Mouse (Mus musculus) embryonic facial prominence, embryonic 11.5 days (tissue): ENCODE data around the gene Gstm7. TPM values are rescaled to one million over a fixed set of nuclear protein-coding genes. Genes with fewer than 3 reads are reported as not detected.

Experiments used
- ATAC-seq: fragments of 200-750 bp; cut with Nextera tagmentation; replicated peaks from 2 replicates; pipeline ENCODE4 v1.8.0; 2017; ENCODE audit warnings: low read depth; ENCODE audit not compliant: insufficient number of reproducible peaks, low FRiP score, low TSS enrichment
- DNase-seq: peaks from one replicate; pipeline ENCODE4 v3.0.0-alpha.2; 2015; ENCODE audit warnings: low spot score
- H3K27ac ChIP-seq: fragments of 300-500 bp; sonication (generic); replicated peaks from 2 replicates; pipeline ENCODE4 v1.5.1; 2014; ENCODE audit warnings: mild to moderate bottlenecking, low read depth, low read length, control low read depth
- H3K27me3 ChIP-seq: fragments of 300-500 bp; sonication (generic); 2 replicates; pipeline ENCODE4 v1.6.1; 2014; ENCODE audit warnings: mild to moderate bottlenecking, low read length, moderate library complexity, mixed read lengths; ENCODE audit not compliant: control insufficient read depth, insufficient read depth
- H3K36me3 ChIP-seq: fragments of 300-500 bp; sonication (generic); replicated peaks from 2 replicates; pipeline ENCODE4 v1.6.1; 2014; ENCODE audit warnings: low read depth, mild to moderate bottlenecking, low read length, moderate library complexity, mixed read lengths; ENCODE audit not compliant: control insufficient read depth, insufficient read depth
- H3K4me1 ChIP-seq: fragments of 300-500 bp; sonication (generic); 2 replicates; pipeline ENCODE4 v1.6.1; 2014; ENCODE audit warnings: low read length, mixed read lengths; ENCODE audit not compliant: control insufficient read depth, insufficient read depth
- H3K4me2 ChIP-seq: fragments of 300-500 bp; sonication (generic); 2 replicates; pipeline ENCODE4 v1.6.1; 2014; ENCODE audit warnings: low read depth, mild to moderate bottlenecking, control low read depth, low read length, moderate library complexity
- H3K4me3 ChIP-seq: fragments of 300-500 bp; sonication (generic); 2 replicates; pipeline ENCODE4 v1.5.1; 2014; ENCODE audit warnings: low read depth, low read length, control low read depth
- H3K9ac ChIP-seq: fragments of 300-500 bp; sonication (generic); replicated peaks from 2 replicates; pipeline ENCODE4 v1.6.1; 2014; ENCODE audit warnings: mild to moderate bottlenecking, control low read depth, low read length
- H3K9me3 ChIP-seq: fragments of 300-500 bp; sonication (generic); replicated peaks from 2 replicates; pipeline ENCODE4 v1.6.1; 2016; ENCODE audit warnings: mild to moderate bottlenecking, low read length, inconsistent platforms, mixed read lengths; ENCODE audit not compliant: control insufficient read depth
- WGBS: fragments of 180-500 bp; shearing (Covaris S2); extraction: QIAGEN DNeasy Blood & Tissue Kit; methylation state at CpG from one replicate; pipeline ENCODE4 v1.1.7; 2014; 5-methylcytosine and 5-hydroxymethylcytosine counted together
- polyA plus RNA-seq: library from polyadenylated mRNA; unstranded; fragments of >200 nt; fragmentation: Nextera tagmentation; extraction: Ambion mirVana; gene quantifications from 2 replicates; pipeline ENCODE4 v1.2.1, GENCODE M21; 2014

Gene Gstm7
- polyA plus RNA-seq, 1 experiment from 2014 or later, result 42.0 TPM

DNA sequence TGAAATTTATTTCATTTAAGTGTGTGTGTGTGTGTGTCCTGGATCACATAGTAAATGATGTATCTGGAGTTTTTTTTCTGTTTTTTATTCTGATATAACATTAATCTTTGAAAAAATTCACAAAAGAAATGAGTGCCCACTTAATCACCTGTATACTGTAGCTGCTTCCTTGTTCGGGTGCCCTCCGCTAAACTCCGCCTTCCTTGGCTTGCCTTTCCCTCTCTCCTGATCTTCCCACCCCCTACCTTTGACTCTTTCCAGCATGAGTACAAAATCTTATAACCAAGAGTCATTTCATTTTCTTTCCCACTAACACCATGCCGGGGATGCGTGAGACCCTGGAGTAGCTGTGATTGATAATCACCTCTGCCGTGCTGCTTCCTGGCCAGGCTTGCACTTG lies 511 bp upstream of the Gstm7 start:
- WGBS, result 81% methylated on average over 6 of the region's 6 CpGs
- no peak overlapping the region for H3K9ac ChIP-seq
- DNase-seq (no peak), ATAC-seq (no peak)
- no peak overlapping the region for H3K27ac ChIP-seq
- no peaks in the 10 kb centered on the region for H3K36me3 ChIP-seq
- H3K4me3 ChIP-seq, result no peak overlapping the region
- no peaks in the 10 kb centered on the region for H3K9me3 ChIP-seq
- no peaks in the 10 kb centered on the region for H3K4me1 ChIP-seq
- H3K4me2 ChIP-seq, result no peak overlapping the region
- H3K27me3 ChIP-seq, result no peaks in the 10 kb centered on the region

DNA sequence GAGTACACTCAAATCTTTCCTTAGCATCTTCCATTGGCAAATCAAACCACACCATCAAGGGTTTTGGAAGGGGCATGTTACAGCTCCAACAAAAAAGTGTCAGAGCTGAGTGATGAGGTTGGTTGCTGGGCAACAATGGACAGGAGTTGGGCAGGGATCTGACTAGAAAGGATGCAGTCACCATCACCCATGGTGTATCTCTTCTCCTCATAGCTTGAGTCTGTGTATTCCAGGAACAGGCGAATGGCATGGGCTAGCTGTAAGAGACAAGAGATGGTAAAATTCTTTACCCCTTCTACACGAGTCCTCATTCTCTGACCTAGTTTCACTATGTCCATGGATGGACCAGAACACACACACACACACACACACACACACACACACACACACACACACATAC lies 483 bp downstream of the Gstm7 start:
- H3K36me3 ChIP-seq, result no peaks in the 10 kb centered on the region

DNA sequence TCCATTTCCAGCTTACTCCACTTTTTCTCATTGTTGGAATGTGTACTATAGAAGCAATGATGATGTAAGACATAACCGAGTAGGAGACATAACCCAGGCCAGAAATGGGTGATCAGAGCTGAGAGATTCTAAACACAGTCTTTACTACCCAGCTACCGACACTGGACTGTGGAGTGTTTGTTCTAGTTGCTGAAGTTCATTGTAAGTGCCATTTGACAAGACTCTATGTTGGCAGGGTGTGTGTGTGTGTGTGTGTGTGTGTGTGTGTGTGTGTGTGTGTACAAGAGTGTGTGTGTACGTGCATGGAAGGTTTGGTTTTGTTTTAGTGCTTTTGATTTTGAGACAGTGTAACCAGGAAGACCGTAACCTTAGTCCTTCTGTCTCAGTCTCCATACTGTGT lies 1.9 kb downstream of the Gstm7 start:
- no peak overlapping the region for H3K9ac ChIP-seq
- no peaks in the 10 kb centered on the region for H3K9me3 ChIP-seq
- ATAC-seq (no peak), DNase-seq (no peak)
- H3K27me3 ChIP-seq, result no peaks in the 10 kb centered on the region
- WGBS, result 94% methylated on average over 4 of the region's 4 CpGs
- no peak overlapping the region for H3K4me3 ChIP-seq
- no peak overlapping the region for H3K4me2 ChIP-seq
- no peak overlapping the region for H3K27ac ChIP-seq
- H3K4me1 ChIP-seq, result no peaks in the 10 kb centered on the region
- no peaks in the 10 kb centered on the region for H3K36me3 ChIP-seq

More for the DNA sequence above, 483 bp downstream of the Gstm7 start:
- Histone ChIP-seq H3K27ac (no peak overlapping the region; the same call in 1 of the 2 replicates), H3K4me2 (peak overlapping the region; percentile 34), H3K9ac (peak overlapping the region; percentile 58), H3K9me3 (no peaks in the 10 kb centered on the region), H3K4me3 (peak overlapping the region; percentile 21; the same call in 1 of the 2 replicates), H3K27me3 (no peaks in the 10 kb centered on the region), H3K4me1 (no peaks in the 10 kb centered on the region)
- WGBS, result 85% methylated on average over 2 of the region's 2 CpGs
- DNase-seq (no peak), ATAC-seq (no peak; the same call in 1 of the 2 replicates)

DNA sequence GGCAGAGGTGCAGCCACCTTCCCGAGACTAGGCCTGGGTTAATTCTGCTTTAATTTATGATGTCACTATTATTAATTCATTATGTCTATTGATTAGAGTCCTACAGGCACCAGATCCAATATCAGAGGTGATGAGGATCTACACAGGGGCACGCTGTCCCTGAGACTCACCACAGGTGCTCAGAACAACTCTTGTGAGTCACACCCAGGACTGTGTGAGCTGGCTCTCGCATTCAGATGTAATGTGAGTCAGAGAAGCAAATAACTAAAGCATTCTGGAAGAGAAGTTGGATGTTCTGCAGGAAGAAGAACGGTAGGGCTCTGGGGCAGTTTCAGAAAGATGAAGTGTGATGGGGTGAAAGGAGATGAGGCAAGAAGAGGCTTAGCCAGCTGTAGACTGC lies 2.4 kb downstream of the Gstm7 start:
- WGBS, result 81% methylated on average over 4 of the region's 4 CpGs
- H3K4me3 ChIP-seq, result no peak overlapping the region
- ATAC-seq, result no peak

DNA sequence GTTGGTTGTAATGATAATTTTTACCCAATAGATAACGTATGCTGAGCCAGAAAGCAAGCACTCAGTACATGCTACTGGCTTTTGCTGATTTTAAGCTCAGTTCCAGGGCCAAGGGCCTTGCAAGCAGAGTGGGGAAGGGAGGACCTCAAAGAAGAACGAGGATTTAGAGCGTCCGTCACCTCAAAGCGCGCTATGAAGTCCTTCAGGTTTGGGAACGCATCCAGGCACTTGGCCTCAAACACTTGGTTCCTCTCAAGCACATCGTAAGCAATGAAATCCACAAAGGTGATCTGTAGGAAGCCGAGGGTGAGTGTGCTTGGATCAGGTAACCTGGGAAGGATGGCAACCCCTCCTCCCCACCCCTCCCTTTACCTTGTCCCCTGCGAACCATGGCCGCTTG lies 2.9 kb downstream of the Gstm7 start:
- H3K4me3 ChIP-seq, result no peak overlapping the region
- H3K27me3 ChIP-seq, result no peaks in the 10 kb centered on the region
- ATAC-seq (no peak), DNase-seq (no peak)
- H3K36me3 ChIP-seq, result no peaks in the 10 kb centered on the region
- H3K27ac ChIP-seq, result no peak overlapping the region
- H3K9me3 ChIP-seq, result no peaks in the 10 kb centered on the region
- no peaks in the 10 kb centered on the region for H3K4me1 ChIP-seq
- WGBS, result 88% methylated on average over 11 of the region's 11 CpGs
- H3K9ac ChIP-seq, result no peak overlapping the region
- no peak overlapping the region for H3K4me2 ChIP-seq

More for the DNA sequence above, 2.4 kb downstream of the Gstm7 start:
- no peaks in the 10 kb centered on the region for H3K27me3 ChIP-seq
- H3K4me2 ChIP-seq, result no peak overlapping the region
- DNase-seq, result no peak
- no peak overlapping the region for H3K27ac ChIP-seq
- no peaks in the 10 kb centered on the region for H3K4me1 ChIP-seq
- H3K9me3 ChIP-seq, result no peaks in the 10 kb centered on the region
- H3K9ac ChIP-seq, result no peak overlapping the region
- no peaks in the 10 kb centered on the region for H3K36me3 ChIP-seq

- no peaks in the 10 kb centered on the region for H3K4me1 ChIP-seq
- no peak overlapping the region for H3K27ac ChIP-seq
- DNase-seq, result no peak
- WGBS, result 81% methylated on average over 3 of the region's 3 CpGs
- no peak overlapping the region for H3K9ac ChIP-seq
- H3K36me3 ChIP-seq, result no peaks in the 10 kb centered on the region
- H3K9me3 ChIP-seq, result no peaks in the 10 kb centered on the region
- no peak overlapping the region for H3K4me3 ChIP-seq
- no peak overlapping the region for H3K4me2 ChIP-seq
- no peaks in the 10 kb centered on the region for H3K27me3 ChIP-seq
- no peak for ATAC-seq
Observed at GRCm38 (mm10) chr3:107927841-107928240, 3.8 kb downstream of the Gstm7 start.

GRCm38 (mm10) chr3:107925335-107925734 lies 6.3 kb downstream of the Gstm7 start:
- H3K36me3 ChIP-seq, result no peaks in the 10 kb centered on the region
- no peak overlapping the region for H3K9ac ChIP-seq
- 92% methylated on average over 3 of the region's 3 CpGs for WGBS
- H3K9me3 ChIP-seq, result no peaks in the 10 kb centered on the region
- no peaks in the 10 kb centered on the region for H3K4me1 ChIP-seq
- H3K27me3 ChIP-seq, result no peaks in the 10 kb centered on the region
- H3K4me3 ChIP-seq, result no peak overlapping the region
- no peak for DNase-seq
- ATAC-seq, result no peak
- H3K27ac ChIP-seq, result no peak overlapping the region
- H3K4me2 ChIP-seq, result no peak overlapping the region

GRCm38 (mm10) chr3:107920348-107920747 lies 11.3 kb downstream of the Gstm7 start:
- H3K27me3 ChIP-seq, result no peaks in the 10 kb centered on the region
- no peaks in the 10 kb centered on the region for H3K9me3 ChIP-seq
- ATAC-seq, result no peak
- H3K27ac ChIP-seq, result no peak overlapping the region
- WGBS, result 92% methylated on average over 5 of the region's 5 CpGs
- H3K4me3 ChIP-seq, result no peak overlapping the region
- no peaks in the 10 kb centered on the region for H3K4me1 ChIP-seq
- no peak for DNase-seq
- no peaks in the 10 kb centered on the region for H3K36me3 ChIP-seq
- H3K9ac ChIP-seq, result no peak overlapping the region
- H3K4me2 ChIP-seq, result no peak overlapping the region
